Mouse (Mus musculus) left cerebral cortex, adult 18-20 months (tissue): ENCODE data around the gene Rab27a. TPM values are rescaled to one million over a fixed set of nuclear protein-coding genes. Genes with fewer than 3 reads are reported as not detected.
"Not testable (repeated sequence)": the region's sequence is repeated elsewhere in the genome, so short reads cannot be mapped to it uniquely, and the experiment has no call there.

Experiments
- DNase-seq, 2 experiments: peaks; one replicate each; pipeline ENCODE4 v3.0.0; 2021 to 2022; ENCODE audit warnings: low spot score in 2 of 2, mixed read lengths in 1 of 2
- total RNA-seq, 2 experiments: library from RNA; stranded (reverse); gene quantifications; 2 replicates each; pipeline ENCODE4 v1.2.3; 2021

The Rab27a gene
- total RNA-seq, 2 experiments from 2014 or later: 8.2 to 8.4 TPM

DNA sequence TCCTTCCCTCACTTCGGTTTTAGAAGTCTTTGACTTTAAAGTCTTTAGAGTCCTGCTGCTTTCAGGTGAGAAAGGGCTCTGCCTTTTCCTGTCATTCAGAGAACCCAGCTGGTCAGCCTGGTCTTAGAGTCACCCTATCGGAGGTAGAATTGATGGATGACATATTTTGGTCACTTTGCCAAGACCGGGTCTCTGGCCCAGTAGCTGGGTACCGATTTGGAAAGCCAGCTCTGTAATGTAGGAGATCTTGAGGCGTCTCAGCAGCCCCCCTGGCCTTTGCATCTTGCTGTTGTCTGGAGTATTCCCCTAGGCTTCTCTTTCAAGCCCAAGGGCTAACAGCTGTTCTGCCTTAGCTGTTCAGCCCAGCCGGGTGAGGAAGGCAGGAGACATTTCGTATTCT is 550 bp downstream of the Rab27a start:
- no peak for DNase-seq

DNA sequence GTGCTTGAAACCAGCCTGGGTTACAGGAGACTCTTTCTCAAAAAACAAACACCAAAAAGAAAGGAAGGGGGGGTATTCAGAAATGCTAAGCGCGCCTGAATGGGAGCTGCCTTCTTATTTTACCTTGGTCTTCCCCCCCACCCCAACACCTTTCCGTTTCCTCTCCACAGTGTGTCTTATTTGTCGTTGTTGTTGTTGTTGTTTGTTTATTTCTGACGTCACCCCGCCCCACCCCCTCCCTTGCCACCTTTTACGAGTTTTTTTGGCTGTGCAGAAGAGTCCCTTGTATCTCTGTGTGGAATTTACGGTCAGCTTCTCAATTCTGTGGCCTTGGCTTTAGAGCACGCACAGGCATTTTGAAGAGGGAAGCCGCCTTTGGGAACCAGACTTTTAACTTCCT is 1.1 kb downstream of the Rab27a start:
- DNase-seq: no peak

DNA sequence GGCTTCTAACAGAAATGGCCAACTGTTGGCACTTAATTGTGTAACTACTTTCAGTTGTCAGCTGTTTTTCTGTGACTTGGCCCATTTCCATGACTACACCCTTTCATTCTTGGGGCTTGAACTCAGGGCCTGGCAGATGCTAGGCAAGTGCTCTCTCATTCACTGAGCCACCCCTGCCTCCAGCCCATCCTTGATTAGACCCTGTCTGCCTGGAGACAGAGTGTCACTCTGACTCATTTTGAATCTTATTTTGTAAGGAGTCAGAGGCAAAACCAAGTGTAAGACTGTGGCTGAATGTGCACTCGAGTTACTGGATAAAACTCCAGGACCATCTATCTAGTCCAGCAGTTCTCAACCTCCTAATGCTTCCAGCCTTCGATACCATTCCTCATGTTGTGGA is 3.3 kb downstream of the Rab27a start:
- no peak for DNase-seq

DNA sequence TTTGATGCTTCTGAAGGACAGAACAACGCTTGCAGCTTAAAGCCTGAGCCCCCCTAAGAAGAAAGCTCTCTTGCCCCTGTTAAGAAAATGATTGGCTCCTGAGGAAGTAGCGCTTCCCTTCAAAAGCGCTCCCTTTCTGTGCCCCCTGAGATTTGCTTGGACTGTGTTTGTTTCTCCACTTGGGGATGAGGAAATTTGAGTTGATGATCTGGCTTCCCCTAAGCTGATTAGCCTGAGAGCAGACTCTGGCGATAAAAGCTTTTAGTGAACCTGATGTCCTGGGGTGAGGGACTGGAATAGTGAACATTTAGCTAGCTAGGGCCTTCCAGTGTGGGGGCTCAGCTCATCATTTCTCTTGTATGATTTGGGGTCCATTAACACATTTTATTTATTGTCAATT is 4.3 kb downstream of the Rab27a start:
- no peak for DNase-seq

DNA sequence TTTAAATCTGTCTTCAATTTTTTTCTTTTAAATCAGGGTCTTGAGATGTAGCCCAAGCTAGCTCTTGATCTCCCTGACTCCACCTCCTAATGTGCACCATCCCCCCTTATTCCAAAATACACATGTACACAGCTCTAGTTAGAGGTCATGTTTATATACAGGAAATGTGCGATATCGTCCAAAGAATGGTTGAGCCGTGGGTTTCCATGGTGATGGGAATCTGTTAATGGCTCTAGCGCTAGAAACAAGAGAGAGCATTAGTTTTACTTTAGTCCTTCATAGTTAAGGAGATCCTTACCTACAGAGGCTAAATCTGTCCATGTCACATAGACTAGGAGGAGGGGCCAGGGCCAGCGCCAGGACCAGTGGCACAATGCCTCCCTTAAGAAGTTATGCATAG is 5.2 kb downstream of the Rab27a start:
- no peak for DNase-seq

DNA sequence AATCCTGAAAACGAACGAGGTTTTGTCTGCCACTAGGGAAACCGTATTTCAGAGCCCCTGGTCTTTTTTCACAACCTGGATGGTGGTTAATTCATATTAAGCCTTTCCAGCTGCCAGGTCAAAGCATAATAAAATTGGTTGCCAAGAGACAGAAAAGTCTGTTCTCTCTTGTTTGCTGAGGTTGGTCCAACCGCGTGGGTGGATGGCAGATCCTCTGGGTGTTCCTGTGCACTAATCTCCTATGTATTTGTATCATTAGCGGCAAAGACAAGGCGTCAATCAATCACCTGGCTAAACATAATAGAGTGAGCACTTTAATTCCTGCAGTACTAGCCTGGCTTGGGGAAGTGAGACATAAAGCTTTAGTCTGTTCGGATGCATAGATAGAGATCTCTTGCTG is 6.0 kb downstream of the Rab27a start:
- DNase-seq: no peak

DNA sequence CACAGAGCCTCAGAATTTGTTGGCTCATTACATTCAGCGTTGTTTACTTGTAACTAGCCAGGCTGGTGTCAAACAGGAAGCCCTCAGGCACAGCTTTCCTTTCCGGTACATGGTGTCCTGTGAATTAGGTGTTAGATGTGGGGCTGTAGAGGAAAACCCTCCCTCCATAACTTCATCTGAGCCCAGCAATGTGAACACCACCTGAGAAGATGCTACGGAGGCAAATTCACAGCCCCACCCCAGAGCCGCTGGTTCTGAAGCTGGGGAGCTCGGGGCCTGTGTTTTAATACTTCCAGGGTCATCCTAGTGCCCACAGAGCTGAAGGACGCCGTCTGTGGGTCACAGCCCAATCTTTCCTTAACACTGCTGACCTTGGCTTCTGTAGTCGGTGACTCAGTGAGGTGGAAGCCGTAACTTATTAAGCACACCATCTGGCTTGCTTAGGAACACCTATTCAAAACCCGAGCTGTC is 10.8 kb downstream of the Rab27a start:
- DNase-seq: no peak

DNA sequence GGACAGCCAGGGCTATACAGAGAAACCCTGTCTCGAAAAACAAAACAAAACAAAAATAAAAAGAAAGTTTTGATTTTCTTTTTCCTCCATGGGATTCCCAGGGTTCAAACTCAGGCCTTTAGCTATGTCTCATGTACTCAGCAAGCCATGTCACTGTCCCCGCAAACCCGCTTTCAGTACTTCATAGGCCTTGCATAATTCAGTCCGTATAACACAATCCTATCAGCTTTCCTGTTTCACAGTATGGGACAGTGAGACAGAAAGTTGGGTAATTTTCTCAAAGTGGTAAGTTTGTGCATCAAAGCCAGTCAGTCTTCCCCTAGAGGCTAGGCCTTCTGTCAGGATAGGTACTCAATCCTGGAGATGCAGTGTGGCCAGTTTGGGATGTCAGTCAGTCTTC is 14.6 kb downstream of the Rab27a start:
- DNase-seq: no peak

DNA sequence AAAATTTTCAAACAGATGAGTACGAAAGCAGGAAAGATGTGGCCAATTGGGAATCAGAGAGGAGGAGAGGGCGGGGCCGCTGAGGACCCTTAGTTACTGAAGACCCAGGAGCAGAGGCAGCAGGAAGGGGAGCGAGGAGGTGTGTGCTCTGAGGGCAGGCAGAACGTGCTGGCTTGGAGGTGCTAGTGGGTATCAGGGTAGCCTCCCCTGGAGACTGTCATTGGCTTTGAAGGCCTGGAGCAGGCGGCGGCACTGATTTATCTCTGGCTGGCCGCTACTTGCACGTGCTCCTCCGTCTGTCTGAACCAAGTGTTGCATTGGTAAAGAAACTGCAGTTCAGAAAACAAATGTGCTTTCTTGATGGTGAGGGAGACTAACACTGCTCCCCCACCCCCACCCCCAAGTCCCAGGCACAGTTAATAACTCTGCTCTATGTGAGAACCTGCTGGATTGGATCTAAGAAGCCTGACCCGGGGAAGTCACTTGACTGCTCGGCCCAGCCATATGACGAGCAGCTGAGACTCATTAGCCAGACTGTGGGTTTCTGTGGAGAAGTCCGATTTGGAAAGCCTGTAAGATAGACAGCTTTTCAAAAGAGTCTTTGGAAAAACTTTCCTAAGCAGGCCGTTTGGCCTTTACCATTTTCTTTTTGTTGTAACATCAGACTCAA is 19.1 kb downstream of the Rab27a start:
- DNase-seq: no peak

DNA sequence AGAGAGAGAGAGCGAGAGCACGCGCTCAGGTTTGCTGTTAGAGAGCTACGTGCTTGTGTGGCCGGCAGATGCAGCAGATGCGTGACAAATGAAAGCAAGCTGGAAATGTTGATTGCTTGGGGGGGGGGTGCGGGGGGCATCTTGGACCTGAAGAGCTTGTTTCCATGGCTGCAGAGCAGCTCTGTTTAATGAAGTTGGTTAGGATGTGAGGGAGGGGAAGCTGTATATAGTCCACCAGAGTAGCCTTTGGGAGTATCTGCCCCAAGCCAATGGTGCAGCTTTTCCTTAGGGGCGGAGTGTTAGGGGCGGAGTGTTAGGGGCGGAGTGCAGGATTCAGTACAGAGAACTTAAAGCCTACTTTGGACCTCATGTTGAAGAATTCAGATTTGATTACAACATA is 22.4 kb downstream of the Rab27a start:
- no peak for DNase-seq

DNA sequence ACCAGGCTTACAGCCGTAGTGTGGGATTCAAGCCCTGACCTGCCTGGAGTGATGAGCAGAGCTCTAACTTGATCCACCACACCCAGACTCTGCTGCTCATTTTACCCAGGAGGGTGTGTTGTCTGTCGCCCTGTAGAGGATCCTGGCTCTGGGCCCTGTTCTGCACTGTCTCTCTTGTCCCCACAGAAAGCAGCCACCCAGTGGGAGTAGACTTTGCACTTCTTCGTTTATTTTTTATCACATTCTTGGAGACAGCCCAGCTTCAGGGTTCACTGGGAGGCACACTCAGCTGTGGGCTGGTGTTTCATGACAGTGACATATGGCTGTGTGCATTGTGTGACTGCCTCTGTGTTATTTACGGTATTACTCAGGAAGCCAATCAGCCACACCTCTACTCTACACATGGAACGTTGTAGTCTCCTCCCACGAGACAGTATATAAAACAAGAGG is 23.6 kb downstream of the Rab27a start:
- DNase-seq: peak; percentile 64 to 72

DNA sequence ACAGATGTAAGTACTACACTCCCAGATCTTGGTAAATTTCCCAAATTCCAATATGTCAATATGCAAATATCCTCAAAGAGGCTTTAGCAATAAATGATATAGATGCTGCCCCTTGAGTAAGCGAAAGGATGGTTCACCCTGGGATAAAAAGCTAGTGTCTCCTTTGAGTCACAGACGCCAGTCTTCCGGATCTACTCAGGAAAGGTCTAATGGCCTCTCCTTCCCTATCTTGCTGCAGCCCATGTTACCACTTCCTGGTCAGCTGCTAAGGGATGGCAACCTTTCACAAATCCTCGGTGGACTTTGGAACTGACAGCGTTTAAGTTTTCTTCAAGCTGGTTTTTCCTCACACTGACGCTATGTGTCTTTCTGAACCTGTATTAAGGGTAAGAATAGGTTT is 24.0 kb downstream of the Rab27a start:
- no peak for DNase-seq

DNA sequence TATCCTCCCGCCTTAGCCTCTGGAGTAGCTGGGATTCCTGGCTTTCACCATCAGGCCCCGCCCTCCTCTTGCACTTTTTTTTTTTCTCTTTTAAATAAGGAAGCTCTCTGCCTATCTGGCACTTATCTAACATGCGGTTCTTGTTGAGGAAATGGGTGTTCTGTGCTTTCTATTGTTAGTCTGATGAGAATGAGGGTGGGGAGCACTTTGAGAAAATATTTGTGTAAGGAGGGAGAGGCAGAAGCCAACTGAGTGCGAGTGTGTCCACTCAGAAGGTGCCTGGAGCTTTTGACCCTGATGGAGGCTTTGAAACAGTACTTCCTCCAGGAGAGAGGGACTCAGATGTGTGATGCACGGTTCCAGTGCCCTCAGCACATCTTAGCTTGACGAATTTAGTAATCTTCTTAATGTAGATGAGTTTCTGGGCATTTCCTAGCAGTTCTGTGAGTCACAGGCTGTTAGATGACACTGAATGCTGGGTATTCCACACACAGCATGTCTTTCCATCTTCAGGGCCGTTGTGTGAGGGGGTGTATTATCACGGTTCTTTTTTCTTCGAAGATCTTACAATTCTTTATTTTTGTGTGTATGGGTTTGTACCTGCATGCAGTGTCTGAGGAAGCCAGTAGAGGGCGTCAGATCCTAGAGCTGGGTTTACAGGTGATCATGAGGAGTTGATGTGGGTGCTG is 26.5 kb downstream of the Rab27a start:
- DNase-seq: peak in 1 of 2 experiments; percentile 6

DNA sequence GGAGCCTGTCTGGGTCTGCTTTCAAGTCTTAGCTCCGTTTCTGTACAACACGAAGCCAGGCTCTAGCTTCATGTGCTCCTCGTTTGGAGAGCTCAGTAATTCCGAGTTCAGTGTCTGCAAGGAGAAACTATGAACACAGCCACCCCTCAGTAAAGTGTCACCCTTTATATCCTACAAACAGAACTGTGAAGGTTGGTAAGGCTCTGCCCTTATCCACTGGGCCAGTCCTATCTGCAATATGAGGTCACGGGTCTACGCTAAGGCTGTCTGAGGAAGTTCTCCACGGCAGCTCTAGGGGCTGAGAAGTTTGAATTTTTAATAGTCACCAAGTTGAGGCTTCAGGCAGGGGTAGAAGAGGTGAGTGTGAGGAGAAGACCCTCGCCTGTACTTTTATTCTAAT is 27.8 kb downstream of the Rab27a start:
- DNase-seq: no peak

DNA sequence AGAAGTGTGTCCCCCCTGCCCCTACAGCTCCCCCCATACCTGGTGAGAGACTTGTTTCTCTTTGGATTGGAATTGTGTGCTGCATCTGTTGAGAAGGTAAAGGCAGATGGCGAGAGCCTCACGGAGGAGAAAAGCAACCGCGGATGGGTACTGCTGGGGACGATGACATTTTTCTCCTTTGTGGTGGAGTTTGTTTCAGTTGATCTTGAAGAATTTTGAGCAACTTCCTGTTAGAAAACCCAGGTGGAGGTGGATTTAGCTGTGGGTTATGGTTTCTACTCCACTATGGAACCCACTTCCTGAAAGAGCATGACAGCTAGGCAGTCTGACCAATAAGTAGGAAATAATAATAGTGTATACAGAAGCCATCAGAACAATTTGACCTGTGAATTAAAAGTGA is 28.5 kb downstream of the Rab27a start:
- DNase-seq: no peak

DNA sequence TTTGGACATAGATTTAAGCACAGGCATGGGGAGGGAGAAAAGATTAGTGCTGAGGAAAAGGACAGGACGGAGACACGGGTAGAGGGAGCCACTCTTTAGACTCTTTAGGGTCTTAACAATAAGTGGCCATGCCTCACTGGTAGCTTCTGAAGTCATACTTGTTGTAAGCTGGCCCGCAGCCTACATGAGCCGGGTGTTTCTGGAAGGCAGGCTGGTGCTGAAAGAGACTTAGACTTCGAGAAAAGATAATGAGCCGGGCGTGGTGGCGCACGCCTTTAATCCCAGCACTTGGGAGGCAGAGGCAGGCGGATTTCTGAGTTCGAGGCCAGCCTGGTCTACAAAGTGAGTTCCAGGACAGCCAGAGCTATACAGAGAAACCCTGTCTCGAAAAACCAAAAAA is 34.7 kb downstream of the Rab27a start:
- DNase-seq: not testable (repeated sequence)

DNA sequence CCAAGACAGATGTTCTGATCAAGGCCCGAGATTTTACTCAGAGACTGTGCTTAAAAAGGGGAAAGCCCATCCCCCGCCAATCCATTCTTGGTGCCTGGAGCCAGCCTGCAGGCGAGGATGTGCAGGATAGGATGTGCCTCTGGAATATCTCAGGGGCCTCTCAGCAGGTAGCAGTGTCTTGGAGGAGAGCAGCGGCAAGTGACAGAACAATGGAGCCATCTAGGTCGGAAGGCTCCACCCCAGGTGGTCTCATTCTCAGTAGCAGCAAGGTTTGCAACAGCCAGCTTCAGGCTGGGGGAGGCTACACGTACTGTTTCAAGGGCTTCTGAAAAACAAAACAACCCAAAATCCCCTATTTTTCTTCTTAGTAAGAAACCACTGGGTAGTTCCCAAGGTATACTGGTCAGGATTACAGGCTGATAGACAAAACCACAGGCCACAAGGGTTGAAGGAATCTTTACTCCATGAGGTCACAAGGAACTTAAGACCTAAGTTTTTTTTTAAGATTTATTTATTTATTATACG is 35.2 kb downstream of the Rab27a start:
- no peak for DNase-seq

DNA sequence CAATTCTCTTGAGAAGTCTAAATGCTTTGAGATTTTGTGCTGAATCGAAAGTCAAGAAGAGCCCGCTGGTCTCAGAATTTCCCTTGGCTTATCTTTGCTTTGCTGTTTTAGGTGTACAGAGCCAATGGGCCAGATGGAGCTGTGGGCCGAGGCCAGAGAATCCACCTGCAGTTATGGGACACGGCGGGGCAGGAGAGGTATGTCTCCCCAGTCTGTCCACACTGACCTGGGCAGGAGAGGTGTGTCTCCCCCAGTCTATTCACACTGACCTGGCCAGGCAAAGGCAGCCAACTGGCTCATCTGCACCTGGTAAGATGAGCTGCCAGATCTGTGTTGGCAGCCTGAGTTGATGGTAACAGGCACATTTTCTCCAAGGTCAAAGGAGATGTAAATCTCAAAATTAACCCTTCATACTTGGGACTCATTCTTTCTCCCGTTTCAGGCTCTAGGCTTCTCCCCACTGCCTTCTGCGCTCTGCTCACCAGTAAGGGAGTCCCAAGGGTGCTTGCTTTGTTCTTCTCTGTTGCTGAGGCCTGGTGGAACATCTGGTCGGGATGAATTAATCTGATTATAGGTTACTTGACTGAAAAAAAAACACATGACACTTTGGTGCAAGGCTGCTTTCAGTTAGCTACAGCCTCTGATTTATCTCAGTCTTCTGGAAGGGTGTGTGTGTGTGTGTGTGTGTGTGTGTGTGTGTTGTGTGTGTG is 37.8 kb downstream of the Rab27a start:
- no peak for DNase-seq

DNA sequence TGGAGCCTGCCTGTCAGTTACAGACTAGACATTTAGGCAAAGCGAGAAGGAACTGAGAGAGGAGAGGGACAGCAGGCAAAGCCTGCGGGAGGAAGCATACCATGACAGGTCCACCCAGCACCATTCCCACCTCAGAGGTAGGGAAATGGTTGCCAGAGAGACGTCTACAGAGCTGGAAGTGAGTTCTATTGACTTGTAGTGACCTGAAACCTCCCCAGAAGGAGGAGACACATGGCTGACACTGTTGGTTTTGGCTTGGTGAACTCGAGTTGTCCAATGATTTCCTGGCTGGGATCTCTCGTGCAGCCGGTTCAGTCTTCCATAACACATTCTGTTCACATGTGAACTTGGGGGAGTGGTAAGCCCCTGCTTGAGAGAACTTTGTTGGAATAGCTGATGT is 39.3 kb downstream of the Rab27a start:
- no peak for DNase-seq

DNA sequence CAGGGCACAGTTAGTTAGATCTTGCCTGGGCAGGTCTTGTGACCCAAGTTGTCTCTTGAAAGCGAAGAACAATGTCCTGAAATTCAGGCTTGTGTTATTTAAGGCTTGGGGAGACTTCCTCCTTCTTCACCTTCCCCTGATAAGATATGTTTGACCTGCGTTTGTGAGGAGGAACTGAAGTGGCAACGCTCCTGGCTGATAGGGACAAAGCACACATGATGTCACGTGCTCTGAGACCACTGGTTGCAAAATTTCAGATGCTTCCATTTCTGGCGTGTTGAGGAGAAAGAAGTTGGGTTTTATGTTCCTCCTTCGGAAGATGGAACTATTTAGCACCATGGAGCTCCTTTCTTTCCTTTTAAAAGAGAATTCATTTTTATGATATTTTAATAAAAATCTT is 41.2 kb downstream of the Rab27a start:
- DNase-seq: no peak

DNA sequence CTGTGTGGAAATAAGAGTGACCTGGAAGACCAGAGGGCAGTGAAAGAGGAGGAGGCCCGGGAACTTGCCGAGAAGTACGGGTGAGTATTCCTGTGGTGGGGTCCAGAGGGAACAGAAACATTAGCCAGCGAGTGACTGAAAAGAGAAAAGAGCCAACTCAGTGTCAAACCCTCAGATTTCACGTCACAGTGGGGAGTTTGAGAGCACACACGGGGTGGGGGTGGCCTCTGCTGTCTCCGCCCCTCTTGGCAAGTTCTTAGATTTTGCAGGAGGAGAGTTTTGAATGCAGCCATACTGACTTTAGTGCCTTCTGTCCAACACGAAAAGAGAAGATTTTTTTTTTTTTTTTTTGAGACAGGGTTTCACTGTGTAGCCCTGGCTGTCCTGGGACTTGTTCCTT is 42.5 kb downstream of the Rab27a start:
- DNase-seq: no peak

DNA sequence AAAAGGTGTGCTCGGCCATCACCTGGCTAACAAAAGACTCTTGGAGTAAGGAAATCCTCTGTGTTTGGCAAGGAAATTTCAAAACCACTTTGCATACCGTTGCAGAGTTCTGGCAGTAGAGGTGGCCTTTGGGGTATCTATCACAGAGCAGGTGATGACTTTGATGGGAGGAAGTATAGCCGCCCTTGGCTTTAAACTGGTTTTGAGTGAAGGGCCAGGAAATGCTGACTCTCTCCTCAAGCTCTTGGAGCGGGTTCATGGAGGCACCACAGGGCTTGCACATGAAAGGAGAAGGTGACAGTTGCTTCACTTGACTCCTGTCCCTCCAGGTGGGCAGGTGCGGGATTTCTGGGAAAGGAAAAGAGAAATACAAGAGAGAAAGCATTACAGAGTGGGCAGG is 42.9 kb downstream of the Rab27a start:
- DNase-seq: no peak
